Mouse (Mus musculus) skeletal muscle tissue, adult 2 months (tissue): ENCODE measurements at regions not wholly inside any gene's neighbourhood (a gene's known extent, or its start where the extent isn't known, plus 50 kb on each side); places are given as distances from the start of the nearest gene placed in this dataset.
A peak's percentile ranks its signal among the peaks of the same experiment; 100 is the strongest.

Experiments
- DNase-seq: peaks from one replicate; pipeline ENCODE4 v3.0.0-alpha.2; 2012; ENCODE audit warnings: low read depth, low spot score

DNA sequence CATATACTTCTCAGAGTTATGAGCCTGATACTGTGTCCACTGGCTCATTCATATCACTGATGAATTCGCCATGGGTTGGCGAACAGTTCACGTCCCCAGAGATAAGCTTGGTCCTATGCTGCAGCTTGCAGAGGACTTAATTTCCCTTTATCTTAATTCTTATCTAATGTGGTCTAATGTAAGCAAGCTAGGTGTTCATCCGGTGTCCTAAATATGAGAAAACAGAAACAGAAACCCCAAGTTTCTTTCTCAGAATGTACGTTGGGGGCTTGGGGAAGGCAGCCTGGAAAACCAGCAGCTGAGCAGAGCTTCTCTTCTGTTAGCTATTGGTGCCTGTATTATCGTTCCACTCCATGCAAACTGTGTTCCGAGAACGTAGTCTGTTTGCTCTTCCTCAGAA, 170.1 kb downstream of the 1700064H15Rik start:
- no peak for DNase-seq

DNA sequence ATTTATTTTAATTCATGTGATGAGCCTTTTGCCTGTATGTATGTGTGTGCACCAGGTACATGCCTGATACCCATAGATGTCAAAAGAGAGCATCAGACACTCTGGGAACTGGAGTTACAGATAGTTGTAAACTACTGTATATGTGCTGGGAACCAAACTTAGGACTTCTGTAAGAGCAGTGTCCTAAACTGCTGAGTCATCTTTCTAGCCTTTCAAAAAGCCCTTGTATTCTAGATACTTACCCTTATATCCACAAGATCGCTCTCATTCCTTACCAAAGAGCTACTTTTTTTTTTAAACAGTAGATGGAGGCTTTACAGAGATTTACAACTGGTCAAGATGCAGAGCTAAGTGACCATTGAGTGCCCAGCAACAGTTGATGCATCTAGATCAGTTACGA, 171.0 kb downstream of the 1700064H15Rik start:
- DNase-seq: no peak

GRCm38 (mm10) chr3:19455838-19456448, 172.5 kb downstream of the 1700064H15Rik start:
- no peak for DNase-seq

DNA sequence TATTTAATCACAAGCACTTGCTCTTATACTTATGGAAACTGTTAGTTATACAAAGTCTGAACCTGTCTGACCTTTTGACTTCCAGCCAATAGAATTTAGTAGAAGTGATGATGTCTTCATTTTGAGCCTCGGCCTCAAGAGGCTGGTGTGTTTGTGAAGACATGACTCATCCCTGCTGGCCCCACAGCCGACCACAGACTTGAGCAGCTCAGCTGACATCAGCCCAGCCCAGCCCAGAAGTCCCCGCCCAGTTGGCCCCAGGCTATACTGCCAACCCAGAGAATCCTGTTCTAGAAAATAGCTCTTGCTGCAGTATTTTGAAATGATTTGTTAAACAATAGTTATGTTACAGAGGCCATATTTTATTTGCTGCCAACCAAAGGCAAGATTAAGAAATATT, 177.5 kb downstream of the 1700064H15Rik start:
- peak; percentile 72 for DNase-seq

- DNase-seq: no peak
Observed at GRCm38 (mm10) chr3:19448931-19449330, 179.5 kb downstream of the 1700064H15Rik start.

DNA sequence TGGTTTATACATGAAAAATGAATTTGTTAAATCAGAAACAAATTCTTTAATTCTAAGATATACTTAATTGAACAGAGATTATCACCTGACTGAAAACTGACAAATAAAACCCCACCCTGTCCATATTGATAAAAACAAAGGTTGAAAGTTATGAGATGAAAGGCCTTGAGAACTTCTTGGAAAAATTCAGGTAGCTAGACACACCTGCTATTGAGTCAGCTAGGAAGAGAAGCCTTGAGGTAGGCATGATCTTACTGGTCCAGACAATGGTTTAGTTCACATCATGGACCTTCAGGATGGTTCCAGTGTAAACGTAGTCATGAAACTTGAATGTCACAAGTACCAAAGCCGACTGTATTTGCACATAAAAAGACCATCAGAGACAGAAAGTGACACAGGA, 180.3 kb downstream of the 1700064H15Rik start:
- no peak for DNase-seq

GRCm38 (mm10) chr3:19447733-19448132, 180.7 kb downstream of the 1700064H15Rik start:
- peak; percentile 25 for DNase-seq

GRCm38 (mm10) chr3:19444914-19445313, 183.6 kb downstream of the 1700064H15Rik start:
- DNase-seq: peak; percentile 53

DNA sequence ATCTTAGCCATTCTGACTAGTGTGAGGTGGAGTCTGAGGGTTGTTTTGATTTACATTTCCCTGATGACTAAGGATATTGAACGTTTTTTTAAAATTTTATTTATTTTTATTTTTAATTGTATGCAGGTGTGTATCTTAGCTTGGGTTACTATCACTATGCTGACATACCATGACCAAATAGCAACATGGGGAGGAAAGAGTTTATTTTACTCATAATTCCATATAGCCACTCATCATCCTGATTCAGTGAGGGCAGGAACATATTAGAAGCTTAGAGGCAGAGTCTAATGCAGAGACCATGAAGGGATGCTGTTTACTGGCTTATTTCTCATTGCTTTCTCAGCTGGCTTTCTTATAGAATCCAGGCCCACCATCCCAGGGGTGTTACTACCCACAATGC, 186.7 kb downstream of the 1700064H15Rik start:
- DNase-seq: no peak

- DNase-seq: peak; percentile 27
Observed at GRCm38 (mm10) chr3:19430159-19430558, 198.3 kb downstream of the 1700064H15Rik start.

GRCm38 (mm10) chr3:19429422-19430076, 198.9 kb downstream of the 1700064H15Rik start:
- no peak for DNase-seq

GRCm38 (mm10) chr3:19429010-19429409, 199.5 kb downstream of the 1700064H15Rik start:
- no peak for DNase-seq

DNA sequence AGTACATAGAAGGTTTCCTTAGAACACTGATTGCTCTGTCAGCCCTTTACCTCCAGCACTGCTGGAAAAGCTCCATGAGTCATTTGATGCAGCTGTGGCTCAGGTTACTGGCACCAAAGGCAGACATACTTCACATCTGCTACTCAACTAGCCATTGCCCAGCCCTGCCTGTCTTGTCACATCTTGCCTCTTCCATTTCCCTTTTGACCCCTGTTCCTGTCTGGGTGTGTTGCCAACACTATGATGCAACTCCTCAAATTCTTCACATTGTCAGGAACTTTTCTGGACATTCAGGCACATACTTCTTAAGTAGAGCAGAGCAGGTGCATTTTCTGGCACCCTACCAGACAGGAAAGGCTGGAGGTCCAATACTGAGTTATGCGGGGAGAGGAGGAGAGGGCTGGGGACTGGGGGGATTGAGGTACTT, 202.3 kb downstream of the 1700064H15Rik start:
- peak; percentile 44 for DNase-seq

DNA sequence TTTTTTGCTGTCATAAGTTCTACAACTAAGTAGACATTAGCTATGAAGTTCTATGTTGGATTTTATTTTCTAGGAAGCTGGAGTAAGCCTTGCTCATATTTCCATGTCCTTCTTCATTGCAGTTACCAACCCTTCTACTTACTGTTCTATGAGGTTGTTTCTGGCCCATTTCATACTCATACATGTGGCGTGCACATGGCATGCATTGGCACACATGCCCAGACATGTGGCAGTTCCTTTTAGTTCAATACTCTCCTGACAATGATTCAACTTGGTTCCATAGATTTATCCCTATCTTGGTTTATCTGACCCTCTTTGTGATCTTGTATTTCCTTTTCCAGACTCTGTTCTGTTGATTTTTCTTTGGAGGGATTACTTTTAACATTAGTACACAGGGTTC, 203.2 kb downstream of the 1700064H15Rik start:
- DNase-seq: no peak

DNA sequence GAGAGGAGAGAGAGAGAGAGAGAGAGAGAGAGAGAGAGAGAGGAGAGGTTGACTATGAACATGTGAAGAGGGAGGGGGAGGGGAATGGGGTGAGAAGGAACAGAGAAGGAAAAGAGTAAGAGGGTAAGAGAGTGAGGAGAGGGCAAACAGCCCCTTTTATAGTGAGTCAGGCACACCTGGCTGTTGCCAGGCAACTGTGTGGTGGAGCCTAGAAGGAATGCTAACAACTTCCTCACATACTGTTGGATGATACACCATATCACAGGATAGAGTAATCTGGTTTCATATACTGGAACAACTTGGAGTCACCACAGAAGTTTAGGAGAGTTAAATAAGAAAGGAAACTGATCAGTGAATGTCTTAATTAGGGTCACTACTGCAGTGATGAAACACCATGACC, 204.1 kb downstream of the 1700064H15Rik start:
- no peak for DNase-seq

- DNase-seq: no peak
Observed at GRCm38 (mm10) chr3:19421430-19421944, 207.0 kb downstream of the 1700064H15Rik start.

GRCm38 (mm10) chr3:19420912-19421311, 207.6 kb downstream of the 1700064H15Rik start:
- DNase-seq: no peak

DNA sequence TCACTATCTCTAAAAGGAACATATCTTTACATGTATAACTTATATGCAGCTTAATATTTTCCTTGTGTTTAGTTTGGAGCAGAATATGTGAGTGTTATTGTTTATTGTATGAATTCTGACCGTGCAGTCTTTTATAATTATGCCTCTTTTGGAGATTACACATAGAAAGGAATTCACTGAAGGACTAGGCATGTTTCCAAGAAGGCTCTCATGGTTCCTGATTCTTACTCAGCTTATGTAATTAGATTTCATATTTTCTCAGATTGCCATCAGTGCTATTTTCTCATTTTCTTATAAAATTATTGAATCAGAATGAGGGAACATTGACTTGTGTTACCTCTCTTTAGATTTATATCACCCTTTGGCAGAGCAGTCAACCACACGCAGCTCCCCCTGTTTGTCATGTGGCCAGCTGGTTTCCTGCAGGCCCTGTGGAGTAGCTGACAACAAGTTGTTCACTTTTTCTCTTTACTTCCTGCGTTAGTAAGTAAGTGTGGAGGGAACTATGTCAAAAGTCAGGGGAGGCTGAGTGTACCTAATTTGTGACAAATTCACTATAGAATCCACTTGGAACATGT, 217.4 kb downstream of the 1700064H15Rik start:
- DNase-seq: peak; percentile 10

DNA sequence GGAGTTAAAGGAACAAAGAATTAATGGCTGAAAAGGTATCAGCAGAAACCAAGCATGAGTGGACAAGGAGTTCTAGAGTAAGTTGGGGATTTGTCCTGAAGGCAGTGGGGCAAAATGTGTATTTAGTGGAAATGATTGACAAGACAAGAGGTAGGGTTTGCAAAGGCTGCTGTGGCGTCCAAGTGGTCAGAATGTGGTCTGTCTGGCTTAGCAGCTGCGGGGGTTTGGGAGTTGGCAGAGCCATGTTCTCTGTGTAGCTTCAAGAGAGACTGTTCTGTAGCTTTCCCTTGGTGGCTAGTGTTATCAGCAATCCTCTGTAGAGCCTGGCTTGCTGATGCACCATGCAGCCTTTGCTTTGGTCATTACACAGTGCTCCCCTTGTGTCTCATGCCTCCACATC, 220.2 kb downstream of the 1700064H15Rik start:
- DNase-seq: no peak

- no peak for DNase-seq
Observed at GRCm38 (mm10) chr3:19407591-19408090, 220.8 kb downstream of the 1700064H15Rik start.

GRCm38 (mm10) chr3:19406351-19407151, 221.9 kb downstream of the 1700064H15Rik start:
- DNase-seq: peak; percentile 2

GRCm38 (mm10) chr3:19385675-19386074, 242.8 kb downstream of the 1700064H15Rik start:
- no peak for DNase-seq
